Mouse (Mus musculus): Measurements from ENCODE around the gene Pccb. TPM values are rescaled to one million over a fixed set of nuclear protein-coding genes. Genes with fewer than 3 reads are reported as not detected.
A peak's percentile ranks its signal among the peaks of the same experiment; 100 is the strongest.

Gene Pccb
- polyA plus RNA-seq (2014; fragmentation: Nextera tagmentation; extraction: Ambion mirVana): 14.7 and 14.9 TPM in 2 replicates

DNA sequence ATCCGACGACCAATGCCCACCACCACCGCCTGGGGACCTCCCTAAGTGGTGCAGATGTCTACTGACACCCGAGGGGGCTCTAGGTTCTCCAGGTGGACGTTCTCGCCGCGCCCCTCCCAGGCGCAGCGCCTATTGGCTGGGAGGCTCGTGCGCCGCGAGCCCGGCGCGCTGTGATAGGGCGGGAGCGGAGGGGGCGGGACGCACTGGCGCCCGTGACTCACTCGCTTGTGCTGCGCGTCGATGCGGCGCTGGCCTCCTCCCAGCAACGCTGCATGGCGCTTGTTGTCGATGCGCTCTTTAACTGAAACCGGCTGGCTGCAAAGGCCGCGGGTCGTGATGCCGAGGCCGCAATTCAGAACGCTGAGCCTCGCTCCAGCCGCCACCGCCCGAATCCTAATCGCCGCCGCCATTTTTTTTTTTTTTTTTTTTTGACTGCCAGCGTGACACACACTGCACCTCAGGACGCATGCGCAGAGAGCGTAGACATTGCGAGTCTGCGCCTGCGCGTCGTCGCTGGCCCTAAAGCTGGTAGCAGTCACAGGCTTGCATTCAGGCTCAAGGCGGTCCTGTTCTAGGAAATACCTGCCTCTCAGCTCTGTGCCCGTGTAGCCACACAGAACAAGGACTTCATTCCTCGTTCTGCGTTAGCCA is at the start of gene Pccb:
Pccb (minus strand) TSS at position 451 of the 651 bp plus-strand sequence.
- WGBS: under 1% methylated on average over 58 of the region's 61 CpGs
- peak within 1 kb of the TSS; percentile 88 for H3K27ac ChIP-seq (replicated peaks; ENCODE audit: low read depth, low read length)
- H3K4me1 ChIP-seq (ENCODE audit: control insufficient read depth, insufficient read depth, low read length): no peaks in the 10 kb centered on the region
- H3K4me3 ChIP-seq (ENCODE audit: low read depth, low read length): peak within 1 kb of the TSS; percentile 57
- ATAC-seq (replicated peaks; ENCODE audit: insufficient number of reproducible peaks, low FRiP score, low TSS enrichment, low read depth) (peak; percentile 97), DNase-seq (ENCODE audit: low spot score) (peak; percentile 98)
- H3K4me2 ChIP-seq (ENCODE audit: low read depth, low read length): peak within 1 kb of the TSS; percentile 36
- no peaks in the 10 kb centered on the region for H3K9me3 ChIP-seq (replicated peaks; ENCODE audit: control insufficient read depth, low read length)
- H3K27me3 ChIP-seq (ENCODE audit: control insufficient read depth, insufficient read depth, low read length): no peaks in the 10 kb centered on the region
- no peaks in the 10 kb centered on the region for H3K36me3 ChIP-seq (replicated peaks; ENCODE audit: control insufficient read depth, insufficient read depth, low read depth, low read length)
- peak within 1 kb of the TSS; percentile 72 for H3K9ac ChIP-seq (replicated peaks; ENCODE audit: low read length)

DNA sequence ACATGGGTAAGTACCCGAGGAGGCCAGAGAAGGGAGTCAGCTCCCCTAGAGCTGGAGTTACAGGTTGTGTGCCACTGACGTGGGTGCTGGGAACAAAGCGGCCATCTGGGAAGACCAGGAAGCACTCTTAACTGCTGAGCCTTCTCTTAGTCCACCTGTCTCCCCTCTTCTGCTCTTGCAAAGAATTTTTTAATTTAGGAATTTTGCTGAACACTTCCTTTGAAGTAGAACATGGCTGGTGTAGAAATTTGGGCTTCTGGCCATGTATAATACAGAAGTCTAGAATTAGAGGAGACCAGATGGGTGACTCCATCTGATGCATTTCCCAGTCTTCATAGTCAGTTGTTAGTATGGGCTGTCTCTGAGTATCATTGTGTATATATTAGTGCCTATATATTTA is 49.0 kb upstream of the Pccb start:
- WGBS: 94% methylated on average over 3 of the region's 3 CpGs
- Histone ChIP-seq H3K36me3 (replicated peaks; ENCODE audit: control insufficient read depth, insufficient read depth, low read depth, low read length) (no peaks in the 10 kb centered on the region), H3K9me3 (replicated peaks; ENCODE audit: control insufficient read depth, low read length) (no peaks in the 10 kb centered on the region), H3K9ac (replicated peaks; ENCODE audit: low read length) (no peak overlapping the region), H3K27me3 (ENCODE audit: control insufficient read depth, insufficient read depth, low read length) (no peaks in the 10 kb centered on the region), H3K27ac (replicated peaks; ENCODE audit: low read depth, low read length) (no peak overlapping the region), H3K4me3 (ENCODE audit: low read depth, low read length) (no peak overlapping the region), H3K4me2 (ENCODE audit: low read depth, low read length) (no peak overlapping the region), H3K4me1 (ENCODE audit: control insufficient read depth, insufficient read depth, low read length) (no peaks in the 10 kb centered on the region)
- ATAC-seq (replicated peaks; ENCODE audit: insufficient number of reproducible peaks, low FRiP score, low TSS enrichment, low read depth): no peak
- DNase-seq (ENCODE audit: low spot score): no peak

DNA sequence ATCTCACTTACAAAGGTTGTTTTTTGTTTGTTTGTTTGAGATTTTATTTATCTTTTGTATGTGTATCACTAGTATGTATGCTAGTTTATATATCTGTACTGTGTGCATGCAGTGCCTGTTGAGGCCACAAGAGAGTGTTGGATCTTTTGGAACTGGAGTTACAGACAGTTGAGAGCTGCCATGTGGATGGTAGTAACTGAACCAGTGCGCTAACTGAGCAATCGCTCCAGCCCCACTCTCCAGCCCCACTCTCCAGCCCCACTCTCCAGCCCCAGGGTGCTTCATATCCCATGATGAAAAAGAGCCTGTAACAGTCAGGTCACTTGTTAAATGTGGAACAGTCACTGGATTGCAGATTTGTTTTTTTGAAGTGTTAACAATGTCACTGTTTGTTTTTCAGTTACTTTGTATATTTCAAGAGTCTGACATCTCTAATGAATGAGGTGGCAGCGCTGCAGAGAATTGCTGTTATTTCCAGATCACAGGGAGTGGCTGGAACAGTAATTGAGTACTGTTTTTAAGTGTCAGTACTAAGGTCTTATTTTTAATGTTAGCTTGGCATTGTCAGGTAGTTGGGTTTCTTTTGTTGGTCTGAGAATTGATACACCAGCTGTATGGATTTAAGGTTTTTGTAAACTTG is 45.5 kb upstream of the Pccb start:
- Histone ChIP-seq H3K4me2 (ENCODE audit: low read depth, low read length) (no peak overlapping the region), H3K9me3 (replicated peaks; ENCODE audit: control insufficient read depth, low read length) (no peaks in the 10 kb centered on the region), H3K27ac (replicated peaks; ENCODE audit: low read depth, low read length) (no peak overlapping the region), H3K36me3 (replicated peaks; ENCODE audit: control insufficient read depth, insufficient read depth, low read depth, low read length) (no peaks in the 10 kb centered on the region), H3K9ac (replicated peaks; ENCODE audit: low read length) (no peak overlapping the region), H3K27me3 (ENCODE audit: control insufficient read depth, insufficient read depth, low read length) (no peaks in the 10 kb centered on the region), H3K4me1 (ENCODE audit: control insufficient read depth, insufficient read depth, low read length) (no peaks in the 10 kb centered on the region), H3K4me3 (ENCODE audit: low read depth, low read length) (no peak overlapping the region)
- no peak for DNase-seq (ENCODE audit: low spot score)
- 86% methylated on average over 3 of the region's 3 CpGs for WGBS
- no peak for ATAC-seq (replicated peaks; ENCODE audit: insufficient number of reproducible peaks, low FRiP score, low TSS enrichment, low read depth)

DNA sequence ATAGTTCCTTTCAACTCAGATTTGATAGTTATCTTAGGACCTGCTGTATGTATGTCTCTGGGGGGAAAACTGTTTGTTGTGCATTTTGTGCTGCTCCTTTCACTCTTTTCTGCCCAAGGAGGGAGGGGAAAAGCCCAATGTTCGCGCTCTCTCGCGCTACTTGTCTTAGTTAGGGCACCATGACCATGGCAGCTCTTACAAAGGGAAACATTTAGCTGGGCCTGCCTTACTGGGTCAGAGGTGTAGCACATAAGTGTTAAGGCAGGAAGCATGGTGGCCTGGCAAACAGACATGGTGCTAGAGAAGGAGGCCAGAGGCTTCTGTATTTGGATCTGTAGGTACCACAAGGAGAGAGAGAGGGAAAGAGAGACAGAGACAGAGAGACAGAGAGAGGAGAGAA is 43.9 kb upstream of the Pccb start:
- H3K4me3 ChIP-seq (ENCODE audit: low read depth, low read length): no peak overlapping the region
- no peaks in the 10 kb centered on the region for H3K36me3 ChIP-seq (replicated peaks; ENCODE audit: control insufficient read depth, insufficient read depth, low read depth, low read length)
- WGBS: 80% methylated on average over 4 of the region's 4 CpGs
- no peak overlapping the region for H3K4me2 ChIP-seq (ENCODE audit: low read depth, low read length)
- ATAC-seq (replicated peaks; ENCODE audit: insufficient number of reproducible peaks, low FRiP score, low TSS enrichment, low read depth) (no peak), DNase-seq (ENCODE audit: low spot score) (no peak)
- no peaks in the 10 kb centered on the region for H3K4me1 ChIP-seq (ENCODE audit: control insufficient read depth, insufficient read depth, low read length)
- no peak overlapping the region for H3K27ac ChIP-seq (replicated peaks; ENCODE audit: low read depth, low read length)
- no peak overlapping the region for H3K9ac ChIP-seq (replicated peaks; ENCODE audit: low read length)
- H3K27me3 ChIP-seq (ENCODE audit: control insufficient read depth, insufficient read depth, low read length): no peaks in the 10 kb centered on the region
- no peaks in the 10 kb centered on the region for H3K9me3 ChIP-seq (replicated peaks; ENCODE audit: control insufficient read depth, low read length)

DNA sequence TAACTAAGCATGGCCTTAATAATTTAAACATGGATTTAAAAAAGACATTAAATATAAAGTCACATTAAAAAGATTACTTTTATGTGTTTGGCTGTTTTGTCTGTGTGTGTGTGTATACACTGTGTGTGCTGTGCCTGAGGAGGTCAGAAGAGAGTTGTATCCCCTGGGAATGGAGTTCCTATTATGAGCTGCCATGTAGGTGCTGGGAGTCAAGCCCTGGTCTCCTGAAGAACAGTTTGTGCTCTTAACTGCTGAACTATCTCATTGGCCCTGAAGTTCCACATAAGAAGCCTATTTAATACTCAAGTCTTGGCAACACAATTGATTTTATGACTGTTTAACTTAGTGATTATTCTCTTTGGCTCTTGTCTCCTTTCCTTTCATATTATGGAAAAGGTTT is 42.8 kb upstream of the Pccb start:
- no peaks in the 10 kb centered on the region for H3K9me3 ChIP-seq (replicated peaks; ENCODE audit: control insufficient read depth, low read length)
- no peak overlapping the region for H3K9ac ChIP-seq (replicated peaks; ENCODE audit: low read length)
- DNase-seq (ENCODE audit: low spot score): no peak
- no peaks in the 10 kb centered on the region for H3K36me3 ChIP-seq (replicated peaks; ENCODE audit: control insufficient read depth, insufficient read depth, low read depth, low read length)
- H3K27me3 ChIP-seq (ENCODE audit: control insufficient read depth, insufficient read depth, low read length): no peaks in the 10 kb centered on the region
- peak overlapping the region; percentile 80 for H3K4me3 ChIP-seq (ENCODE audit: low read depth, low read length)
- no peaks in the 10 kb centered on the region for H3K4me1 ChIP-seq (ENCODE audit: control insufficient read depth, insufficient read depth, low read length)
- H3K4me2 ChIP-seq (ENCODE audit: low read depth, low read length): peak overlapping the region; percentile 73
- H3K27ac ChIP-seq (replicated peaks; ENCODE audit: low read depth, low read length): no peak overlapping the region
- no peak for ATAC-seq (replicated peaks; ENCODE audit: insufficient number of reproducible peaks, low FRiP score, low TSS enrichment, low read depth)

DNA sequence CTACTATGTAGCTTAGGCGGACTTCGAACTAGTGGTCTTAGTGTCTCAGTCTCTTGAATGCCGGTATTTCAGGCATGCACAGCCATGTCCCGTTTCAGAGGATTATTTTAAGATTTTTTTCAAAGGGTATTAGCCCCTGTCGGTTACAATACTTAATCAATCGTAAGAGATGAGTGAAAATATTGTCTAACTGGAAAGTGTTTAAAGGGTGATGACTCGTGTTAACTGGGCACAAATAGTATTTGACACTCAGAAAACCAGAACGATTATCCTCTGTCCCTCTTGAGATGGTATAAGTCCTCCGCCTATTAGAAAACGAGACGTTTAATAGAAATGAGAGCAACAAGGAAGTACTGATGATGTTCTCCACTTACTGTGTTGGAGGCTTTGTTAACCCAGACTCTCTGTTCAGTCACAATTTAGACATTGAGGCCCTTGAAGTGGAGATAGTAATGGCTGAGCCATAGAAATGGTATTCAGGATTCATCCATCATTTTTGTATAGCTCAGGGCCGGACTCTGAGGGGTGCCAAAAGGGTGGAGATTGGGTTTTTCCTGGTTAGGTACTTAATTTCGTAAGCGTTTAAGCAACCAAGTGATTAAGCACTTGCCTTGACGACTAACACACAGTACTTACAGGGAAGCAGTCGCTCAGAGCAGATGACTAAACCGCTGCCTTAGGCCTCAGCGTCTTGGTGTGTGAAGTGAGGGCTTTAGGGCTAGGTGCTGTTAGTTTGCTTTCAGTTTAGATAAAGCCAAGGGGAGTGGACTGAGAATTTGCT is 41.6 kb upstream of the Pccb start:
- H3K4me2 ChIP-seq (ENCODE audit: low read depth, low read length): peak overlapping the region; percentile 73
- no peaks in the 10 kb centered on the region for H3K27me3 ChIP-seq (ENCODE audit: control insufficient read depth, insufficient read depth, low read length)
- no peak overlapping the region for H3K27ac ChIP-seq (replicated peaks; ENCODE audit: low read depth, low read length)
- DNase-seq (ENCODE audit: low spot score) (no peak), ATAC-seq (replicated peaks; ENCODE audit: insufficient number of reproducible peaks, low FRiP score, low TSS enrichment, low read depth) (no peak)
- peak overlapping the region; percentile 80 for H3K4me3 ChIP-seq (ENCODE audit: low read depth, low read length)
- H3K4me1 ChIP-seq (ENCODE audit: control insufficient read depth, insufficient read depth, low read length): no peaks in the 10 kb centered on the region
- 2% methylated on average over 18 of the region's 18 CpGs for WGBS
- peak overlapping the region; percentile 98 for H3K9ac ChIP-seq (replicated peaks; ENCODE audit: low read length)
- no peaks in the 10 kb centered on the region for H3K36me3 ChIP-seq (replicated peaks; ENCODE audit: control insufficient read depth, insufficient read depth, low read depth, low read length)
- no peaks in the 10 kb centered on the region for H3K9me3 ChIP-seq (replicated peaks; ENCODE audit: control insufficient read depth, low read length)

DNA sequence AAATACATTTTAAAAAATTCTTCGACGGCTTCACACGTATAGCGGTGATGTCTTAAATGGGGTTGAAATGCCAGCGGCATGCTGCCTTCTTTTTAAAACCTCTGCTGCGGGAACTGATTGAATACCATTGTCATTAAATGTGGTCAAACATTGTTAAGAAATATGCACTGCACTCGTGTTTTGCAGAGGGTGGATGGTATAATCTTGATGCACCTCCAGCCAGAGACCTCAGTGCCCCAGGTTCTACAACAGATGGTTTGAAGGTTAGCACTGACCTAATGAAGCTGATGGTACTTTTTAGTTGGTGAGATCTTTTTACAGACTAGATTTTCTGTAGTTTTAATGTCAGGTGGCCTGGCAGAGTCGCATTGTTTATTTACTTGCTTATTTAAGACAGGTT is 41.0 kb upstream of the Pccb start:
- DNase-seq (ENCODE audit: low spot score): no peak
- Histone ChIP-seq H3K9me3 (replicated peaks; ENCODE audit: control insufficient read depth, low read length) (no peaks in the 10 kb centered on the region), H3K4me3 (ENCODE audit: low read depth, low read length) (peak overlapping the region; percentile 80), H3K27ac (replicated peaks; ENCODE audit: low read depth, low read length) (no peak overlapping the region), H3K9ac (replicated peaks; ENCODE audit: low read length) (peak overlapping the region; percentile 98), H3K36me3 (replicated peaks; ENCODE audit: control insufficient read depth, insufficient read depth, low read depth, low read length) (no peaks in the 10 kb centered on the region), H3K4me2 (ENCODE audit: low read depth, low read length) (peak overlapping the region; percentile 73), H3K27me3 (ENCODE audit: control insufficient read depth, insufficient read depth, low read length) (no peaks in the 10 kb centered on the region), H3K4me1 (ENCODE audit: control insufficient read depth, insufficient read depth, low read length) (no peaks in the 10 kb centered on the region)
- 1% methylated on average over 8 of the region's 8 CpGs for WGBS
- no peak for ATAC-seq (replicated peaks; ENCODE audit: insufficient number of reproducible peaks, low FRiP score, low TSS enrichment, low read depth)

DNA sequence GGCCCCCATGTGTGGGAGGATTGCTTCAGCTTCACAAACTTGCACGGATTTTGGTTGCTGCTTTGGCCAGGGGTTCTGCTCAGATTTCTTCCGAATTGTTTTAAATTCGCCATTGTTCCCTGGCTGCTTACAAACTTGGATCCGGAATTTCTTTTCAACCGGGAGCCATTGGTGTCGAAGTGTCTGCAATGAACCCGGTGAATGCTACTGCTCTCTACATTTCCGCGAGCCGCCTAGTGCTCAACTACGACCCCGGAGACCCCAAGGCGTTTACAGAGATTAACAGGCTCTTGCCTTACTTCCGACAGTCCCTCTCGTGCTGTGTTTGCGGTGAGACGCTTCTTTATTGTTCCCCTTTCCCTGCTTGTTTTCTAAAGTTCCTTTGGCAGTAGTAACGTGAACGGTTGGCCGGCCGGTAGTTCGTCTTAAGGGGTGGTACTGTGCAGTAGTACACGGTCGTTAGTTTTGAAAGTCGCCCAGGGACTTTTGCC is 40.4 kb upstream of the Pccb start:
- Histone ChIP-seq H3K27me3 (ENCODE audit: control insufficient read depth, insufficient read depth, low read length) (no peaks in the 10 kb centered on the region), H3K4me1 (ENCODE audit: control insufficient read depth, insufficient read depth, low read length) (no peaks in the 10 kb centered on the region), H3K36me3 (replicated peaks; ENCODE audit: control insufficient read depth, insufficient read depth, low read depth, low read length) (no peaks in the 10 kb centered on the region), H3K4me3 (ENCODE audit: low read depth, low read length) (peak overlapping the region; percentile 80), H3K27ac (replicated peaks; ENCODE audit: low read depth, low read length) (peak overlapping the region; percentile 97), H3K4me2 (ENCODE audit: low read depth, low read length) (peak overlapping the region; percentile 73), H3K9me3 (replicated peaks; ENCODE audit: control insufficient read depth, low read length) (no peaks in the 10 kb centered on the region), H3K9ac (replicated peaks; ENCODE audit: low read length) (peak overlapping the region; percentile 98)
- ATAC-seq (replicated peaks; ENCODE audit: insufficient number of reproducible peaks, low FRiP score, low TSS enrichment, low read depth) (no peak), DNase-seq (ENCODE audit: low spot score) (peak; percentile 53)
- WGBS: under 1% methylated on average over 25 of the region's 25 CpGs
